Mouse (Mus musculus) small intestine, adult 2 months (tissue): ENCODE results near the gene Antxr1. TPM values are rescaled to one million over a fixed set of nuclear protein-coding genes. Genes with fewer than 3 reads are reported as not detected.

Experiments
- H3K27ac ChIP-seq: fragments of 200-500 bp; 2 replicates; pipeline ENCODE4 v1.5.1; 2012; ENCODE audit warnings: low read depth, low read length, control low read depth, inconsistent platforms; ENCODE audit not compliant: insufficient read depth
- H3K27me3 ChIP-seq: fragments of 200-500 bp; 2 replicates; pipeline ENCODE4 v1.6.1; 2012; ENCODE audit warnings: mild to moderate bottlenecking, moderate library complexity, low read length, inconsistent platforms; ENCODE audit not compliant: control insufficient read depth, insufficient read depth
- H3K36me3 ChIP-seq: fragments of 200-500 bp; 2 replicates; pipeline ENCODE4 v1.6.1; 2012; ENCODE audit warnings: mild to moderate bottlenecking, low read length, control low read depth, inconsistent platforms; ENCODE audit not compliant: control insufficient read depth, insufficient read depth
- H3K4me1 ChIP-seq: fragments of 200-500 bp; 2 replicates; pipeline ENCODE4 v1.6.1; 2012; ENCODE audit warnings: low read length, inconsistent platforms, mixed read lengths; ENCODE audit not compliant: control insufficient read depth, insufficient read depth, insufficient read length
- H3K4me3 ChIP-seq: fragments of 200-500 bp; 2 replicates; pipeline ENCODE4 v1.5.1; 2012; ENCODE audit warnings: low read depth, mild to moderate bottlenecking, control low read depth, inconsistent platforms, low read length, moderate library complexity
- CTCF ChIP-seq: fragments of 200-500 bp; IDR thresholded peaks from 2 replicates; pipeline ENCODE4 v1.5.1; 2012; ENCODE audit warnings: low read depth, mild to moderate bottlenecking, control low read depth, inconsistent platforms, low read length, moderate library complexity, mixed read lengths; ENCODE audit not compliant: insufficient replicate concordance, insufficient read length; ENCODE audit errors: extremely low read depth
- POLR2A ChIP-seq: fragments of 200-500 bp; IDR thresholded peaks from 2 replicates; pipeline ENCODE4 v1.6.1; 2012; ENCODE audit warnings: low read depth, mild to moderate bottlenecking, control low read depth, inconsistent platforms, low read length, moderate library complexity
- WGBS: fragments of 180-500 bp; shearing (Covaris S2); methylation state at CpG from one replicate; pipeline ENCODE4 v1.1.7; 2018; 5-methylcytosine and 5-hydroxymethylcytosine counted together
- polyA plus RNA-seq: library from polyadenylated mRNA; depleted of rRNA; stranded (reverse); fragments of >200 nt; gene quantifications from 2 replicates; pipeline ENCODE4 v1.2.3, GENCODE M21; 2012

Antxr1 gene
- polyA plus RNA-seq, 1 experiment: 3.9 TPM

DNA sequence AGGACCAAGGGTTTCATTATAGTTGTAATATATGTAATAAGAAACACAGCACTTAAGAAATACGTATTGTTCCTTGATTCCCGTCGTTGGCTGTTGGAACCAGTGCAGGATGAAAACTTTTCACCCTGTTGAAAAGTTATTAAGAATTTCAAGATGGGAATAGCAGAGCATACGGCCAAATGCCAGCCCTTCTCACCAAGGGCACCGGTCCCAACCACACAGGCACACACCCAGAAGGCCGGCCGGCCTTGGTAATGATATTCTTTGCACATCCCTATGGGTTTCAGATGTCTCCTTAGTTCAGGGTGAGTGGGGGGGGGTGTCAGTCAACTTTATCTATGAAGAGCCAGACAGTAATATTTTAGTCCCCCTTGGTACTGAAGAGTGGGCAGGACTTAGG lies 17.0 kb downstream of the Antxr1 start:
- Histone ChIP-seq H3K4me3 (no peak overlapping the region), H3K36me3 (no peaks in the 10 kb centered on the region), H3K4me1 (0 out of 2 replicates have a peak, but pooled peaks cover 2% of the 10 kb centered on the region), H3K27ac (no peak overlapping the region), H3K27me3 (no peaks in the 10 kb centered on the region)
- TF ChIP-seq CTCF: no peak
- no peak for TF ChIP-seq POLR2A
- 89% methylated on average over 7 of the region's 7 CpGs for WGBS

DNA sequence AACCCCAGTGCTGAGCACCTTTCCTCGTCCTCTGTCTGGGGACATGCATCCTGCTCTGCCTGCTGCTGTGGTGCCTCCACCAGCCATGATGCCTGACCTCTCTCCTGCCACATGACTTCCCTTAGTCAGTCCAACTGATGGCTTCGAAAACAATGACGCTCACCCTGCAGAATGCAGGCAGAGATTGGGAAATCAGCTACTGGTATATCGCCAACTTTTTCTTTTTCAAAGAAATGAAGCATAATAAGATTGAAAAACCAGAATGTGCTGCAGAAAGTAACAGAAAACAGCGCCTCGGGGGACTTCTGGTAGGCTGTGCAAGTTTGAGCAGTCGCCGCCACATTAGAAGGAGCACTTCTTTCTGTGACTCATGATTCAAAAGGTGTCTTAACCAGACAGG lies 18.7 kb downstream of the Antxr1 start:
- 0 out of 2 replicates have a peak, but pooled peaks cover 2% of the 10 kb centered on the region for H3K4me1 ChIP-seq
- no peaks in the 10 kb centered on the region for H3K36me3 ChIP-seq
- H3K27me3 ChIP-seq: no peaks in the 10 kb centered on the region
- H3K4me3 ChIP-seq: no peak overlapping the region
- H3K27ac ChIP-seq: no peak overlapping the region
- TF ChIP-seq CTCF (no peak), POLR2A (no peak)
- WGBS: 72% methylated on average over 8 of the region's 8 CpGs

DNA sequence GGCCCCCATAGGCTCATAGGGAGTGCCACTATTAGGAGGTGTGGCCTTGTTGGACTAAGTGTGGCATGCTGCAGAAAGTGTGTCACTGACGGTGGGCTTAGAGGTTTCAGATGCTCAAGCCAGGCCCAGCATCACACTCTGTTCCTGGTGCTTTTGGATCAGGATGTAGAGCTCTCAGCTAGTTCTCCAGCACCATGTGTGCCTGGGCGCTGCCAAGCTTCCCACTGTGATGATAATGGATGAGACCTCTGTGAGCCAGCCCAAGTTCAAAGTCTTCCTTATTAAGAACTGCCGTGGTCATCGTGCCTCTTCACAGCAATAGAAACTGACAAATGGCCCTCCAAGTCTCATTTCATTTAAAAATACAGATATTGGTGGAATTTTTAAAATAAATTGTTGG lies 22.9 kb downstream of the Antxr1 start:
- Histone ChIP-seq H3K4me1 (0 out of 2 replicates have a peak, but pooled peaks cover under 1% of the 10 kb centered on the region), H3K27me3 (no peaks in the 10 kb centered on the region), H3K27ac (no peak overlapping the region), H3K4me3 (no peak overlapping the region), H3K36me3 (no peaks in the 10 kb centered on the region)
- no peak for TF ChIP-seq CTCF
- no peak for TF ChIP-seq POLR2A
- whole genome bisulfite sequencing: 63% methylated on average over 4 of the region's 4 CpGs

DNA sequence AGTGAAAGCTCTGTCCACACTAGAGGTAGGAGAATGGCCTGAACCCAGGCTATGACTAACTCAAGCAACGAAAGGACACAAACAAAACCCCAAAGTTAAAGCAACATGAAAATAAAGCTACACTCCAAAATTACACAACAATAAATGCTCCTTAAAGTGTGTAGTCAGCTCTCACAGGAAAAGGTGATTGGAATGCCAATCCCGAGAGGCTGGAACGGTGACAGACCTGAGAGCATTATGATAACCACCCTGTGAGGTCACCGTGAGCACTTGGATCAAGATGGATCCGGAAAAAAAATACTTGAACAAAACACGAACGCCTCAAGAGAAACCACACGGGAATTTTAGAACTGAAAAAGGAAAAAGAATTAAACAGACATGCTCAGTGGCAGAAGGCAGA lies 31.1 kb downstream of the Antxr1 start:
- Histone ChIP-seq H3K36me3 (no peaks in the 10 kb centered on the region), H3K27ac (no peak overlapping the region), H3K27me3 (no peaks in the 10 kb centered on the region), H3K4me1 (no peaks in the 10 kb centered on the region), H3K4me3 (no peak overlapping the region)
- TF ChIP-seq CTCF: no peak
- TF ChIP-seq POLR2A: no peak
- WGBS: 65% methylated on average over 8 of the region's 8 CpGs

DNA sequence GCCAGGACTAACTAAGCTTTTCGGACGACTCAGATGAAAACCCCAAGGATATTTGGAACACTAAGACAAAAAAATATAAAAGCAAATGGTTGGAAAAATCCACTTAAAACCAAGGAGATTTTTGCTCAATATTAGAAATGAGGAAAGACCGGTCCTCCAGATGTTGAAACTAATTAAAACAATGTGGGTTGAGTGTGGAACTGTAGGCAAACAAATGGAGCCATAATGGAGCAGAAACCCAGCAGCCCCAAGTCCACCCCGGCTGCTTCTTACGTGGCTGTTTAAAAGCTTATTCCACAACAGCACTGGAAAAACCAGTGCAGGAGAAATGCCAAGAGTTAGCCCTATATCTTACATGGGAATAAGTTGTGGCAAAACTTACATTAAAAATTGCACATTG lies 32.9 kb downstream of the Antxr1 start:
- Histone ChIP-seq H3K27me3 (no peaks in the 10 kb centered on the region), H3K4me1 (no peaks in the 10 kb centered on the region), H3K36me3 (no peaks in the 10 kb centered on the region), H3K4me3 (no peak overlapping the region), H3K27ac (no peak overlapping the region)
- TF ChIP-seq POLR2A: no peak
- TF ChIP-seq CTCF: no peak
- 78% methylated on average over 5 of the region's 5 CpGs for WGBS

DNA sequence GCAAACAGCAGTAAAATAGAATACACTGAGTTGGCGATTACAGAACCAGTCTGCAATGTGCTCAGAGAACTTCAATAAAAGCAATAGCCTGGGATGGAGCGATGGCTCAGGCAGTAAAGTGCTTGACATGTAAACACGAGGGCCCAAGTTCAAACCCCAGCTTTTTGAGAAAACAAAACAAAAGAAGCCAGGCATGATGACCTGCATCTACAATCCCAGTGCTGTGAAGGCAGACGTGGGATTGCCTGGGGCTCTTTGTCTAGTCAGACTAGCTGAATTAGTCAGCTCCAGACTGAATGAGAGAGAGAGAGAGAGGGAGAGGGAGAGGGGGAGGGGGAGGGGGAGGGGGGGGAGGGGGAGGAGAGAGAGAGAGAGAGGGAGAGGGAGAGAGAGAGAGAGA lies 33.6 kb downstream of the Antxr1 start:
- no peaks in the 10 kb centered on the region for H3K4me1 ChIP-seq

DNA sequence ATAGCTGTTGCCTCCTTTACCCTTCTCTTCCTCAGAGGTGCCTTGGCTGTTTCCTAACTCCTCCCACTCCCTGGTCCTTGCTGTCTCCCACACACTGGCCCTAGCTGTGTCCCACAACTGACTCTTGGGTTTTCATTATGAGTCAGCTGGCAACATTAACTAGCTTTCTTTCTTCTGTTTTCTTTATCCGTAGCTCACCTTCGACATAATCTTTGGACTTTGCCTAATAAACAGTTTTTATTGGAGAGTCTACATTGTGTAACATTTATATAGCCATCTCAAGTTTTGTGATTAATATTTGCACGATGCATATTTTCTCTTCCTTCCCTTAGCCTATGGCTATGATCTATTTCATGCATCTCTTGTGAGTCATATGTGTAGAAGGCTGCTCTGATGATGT lies 40.7 kb downstream of the Antxr1 start:
- H3K36me3 ChIP-seq: no peaks in the 10 kb centered on the region
- H3K4me3 ChIP-seq: no peak overlapping the region
- no peaks in the 10 kb centered on the region; the same call in 1 of the 2 replicates for H3K4me1 ChIP-seq
- H3K27me3 ChIP-seq: no peaks in the 10 kb centered on the region
- 16% methylated on average over 3 of the region's 3 CpGs for WGBS
- H3K27ac ChIP-seq: no peak overlapping the region
- no peak for TF ChIP-seq CTCF
- no peak for TF ChIP-seq POLR2A

More for the DNA sequence above, 33.6 kb downstream of the Antxr1 start:
- Histone ChIP-seq H3K27ac (no peak overlapping the region), H3K4me3 (no peak overlapping the region), H3K36me3 (no peaks in the 10 kb centered on the region), H3K27me3 (no peaks in the 10 kb centered on the region)
- TF ChIP-seq CTCF: no peak
- no peak for TF ChIP-seq POLR2A
- 41% methylated on average over 4 of the region's 4 CpGs for WGBS

DNA sequence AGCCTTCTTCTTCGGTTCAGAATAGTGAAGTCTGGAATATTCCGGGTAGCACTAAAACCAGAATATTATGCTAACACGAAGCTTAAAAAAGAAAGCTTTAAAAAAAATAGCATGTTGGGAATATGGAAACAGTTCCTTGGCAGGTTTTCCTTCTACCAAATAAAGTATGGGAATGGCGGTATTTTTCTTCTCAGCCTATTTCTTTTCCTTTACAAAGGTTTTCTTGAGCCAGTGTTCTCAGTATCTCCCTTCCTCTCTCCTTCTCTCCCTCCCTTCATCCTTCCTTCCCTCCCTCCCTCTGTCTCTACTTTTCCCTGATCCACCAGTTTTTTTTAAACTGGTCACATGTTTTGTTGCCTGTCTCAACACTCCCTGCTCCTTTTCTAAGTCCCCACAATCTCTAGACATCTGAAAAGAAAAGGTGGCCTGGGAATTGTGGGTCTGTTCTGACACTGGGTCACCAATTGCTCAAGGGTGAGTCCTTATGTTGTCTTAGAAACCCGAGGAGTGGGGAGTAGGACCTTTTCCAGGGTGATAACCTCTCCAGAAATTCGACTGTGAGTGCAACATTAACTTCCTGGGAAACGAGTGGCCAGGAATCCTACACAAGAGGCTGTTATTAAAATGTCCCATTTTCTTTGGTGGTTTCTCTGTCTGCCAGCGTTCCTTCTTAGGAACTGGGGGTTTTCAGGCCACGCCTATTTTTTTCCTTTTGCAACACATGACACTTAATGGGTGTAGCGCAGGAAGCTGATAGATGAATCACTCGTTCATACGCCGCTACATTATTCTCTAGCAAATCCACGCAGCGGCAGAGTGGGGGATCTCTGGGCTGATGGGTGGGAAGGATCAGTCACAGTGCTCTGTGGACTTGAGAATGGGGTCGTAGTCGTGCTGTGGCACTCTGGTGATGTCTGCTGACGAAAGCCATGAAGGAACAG lies 42.4 kb downstream of the Antxr1 start:
- Histone ChIP-seq H3K27ac (no peak overlapping the region), H3K4me3 (no peak overlapping the region), H3K27me3 (no peaks in the 10 kb centered on the region), H3K4me1 (no peaks in the 10 kb centered on the region; the same call in 1 of the 2 replicates), H3K36me3 (no peaks in the 10 kb centered on the region)
- TF ChIP-seq CTCF (no peak), POLR2A (no peak)
- 78% methylated on average over 18 of the region's 18 CpGs for WGBS
